Mouse (Mus musculus) heart, adult 8-10 months (tissue): Measurements from ENCODE around the gene Gm10800. TPM values are rescaled to one million over a fixed set of nuclear protein-coding genes. Genes with fewer than 3 reads are reported as not detected.
"Not testable (repeated sequence)": the region's sequence is repeated elsewhere in the genome, so short reads cannot be mapped to it uniquely, and the experiment has no call there.

Source experiments
- DNase-seq: peaks from one replicate; pipeline ENCODE4 v3.0.0; 2022; ENCODE audit warnings: low spot score
- total RNA-seq, 4 experiments: library from RNA; stranded (reverse); gene quantifications; 2 replicates each; pipeline ENCODE4 v1.2.4; 2022

The Gm10800 gene
- 1 to 10 TPM in 1 of 4 experiments, under 1 TPM in 3; 0.60 to 1.3 (median 0.75) TPM for total RNA-seq

DNA sequence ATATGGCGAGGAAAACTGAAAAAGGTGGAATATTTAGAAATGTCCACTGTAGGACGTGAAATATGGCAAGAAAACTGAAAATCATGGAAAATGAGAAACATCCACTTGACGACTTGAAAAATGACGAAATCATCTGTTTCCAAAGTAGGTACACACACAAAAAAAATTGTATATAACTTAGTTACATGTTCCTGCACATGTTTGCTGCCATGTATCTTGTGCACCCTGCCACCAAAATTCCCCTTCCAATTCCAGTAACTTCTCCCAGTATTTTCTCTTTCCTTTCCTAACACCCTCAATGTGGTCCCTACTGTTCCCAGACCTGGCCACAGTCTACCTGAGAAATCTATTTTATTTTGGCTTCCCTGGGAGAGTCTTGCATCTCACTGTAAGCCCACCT is at the start of gene Gm10800:
Gene Gm10800, minus strand, starts transcription at position 101 of the 400 bp plus-strand sequence.
- not testable (repeated sequence) for DNase-seq

DNA sequence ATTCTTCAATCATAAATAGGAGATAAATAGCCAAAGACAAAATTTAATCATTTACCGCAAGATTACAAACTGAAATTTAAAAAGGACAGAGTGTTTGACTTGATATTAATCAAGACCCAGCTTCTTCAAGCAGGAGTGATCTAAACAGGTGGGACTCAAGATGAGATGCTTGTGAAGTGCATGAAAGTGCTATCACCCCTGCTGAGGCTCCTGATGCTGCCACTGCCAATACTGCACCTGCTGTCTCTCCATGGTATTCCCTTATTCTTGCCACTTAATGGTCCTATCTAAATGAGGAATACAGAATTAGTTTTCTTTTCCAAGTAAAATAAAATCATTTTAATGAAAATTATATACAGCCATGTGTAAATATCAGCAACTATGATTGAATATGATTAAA is 30.4 kb upstream of the Gm10800 start:
- DNase-seq: no peak

DNA sequence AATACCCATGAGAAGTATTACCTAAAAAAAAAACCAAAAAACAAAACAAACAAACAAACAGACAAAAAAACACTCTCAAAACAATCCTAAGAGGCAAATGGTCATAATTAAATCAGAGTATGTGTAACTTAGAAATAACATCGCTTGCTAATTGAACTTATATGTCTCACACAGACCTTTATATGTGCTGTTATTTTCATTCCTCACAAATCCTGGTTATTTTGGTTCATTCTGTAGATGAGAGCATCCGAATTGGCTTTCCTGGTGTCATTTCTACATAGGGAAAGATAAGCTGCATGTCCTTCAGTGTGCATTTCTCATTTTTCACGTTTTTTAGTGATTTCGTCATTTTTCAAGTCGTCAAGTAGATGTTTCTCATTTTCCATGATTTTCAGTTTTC is 5.2 kb downstream of the Gm10800 start, which contains the start of gene Gm10801:
Gene Gm10801, plus strand, starts transcription at position 301 of the 400 bp plus-strand sequence.
- not testable (repeated sequence) for DNase-seq

Other genes starting within 250 kb of the Gm10800 start
- 1 to 10 TPM in 3 of 4 experiments, not detected in 1; 1.2 to 1.7 (median 1.2) TPM for gene Gm10801, start 5.1 kb downstream of the Gm10800 start, total RNA-seq